Mouse (Mus musculus): ENCODE data around the gene Tmem50b.

The Tmem50b gene

GRCm38 (mm10) chr16:91564580-91565291, 32.9 kb downstream of the Tmem50b start:
- CTCF ChIA-PET, result no interaction called here

- CTCF ChIA-PET, result interaction anchor here (0.7 to 1.0 kb wide), 2 partner anchors 37 to 68 kb away, joined by 4 read pairs; no protein-coding TSS in a partner anchor
Observed at GRCm38 (mm10) chr16:91561541-91562457, 35.8 kb downstream of the Tmem50b start.

- CTCF ChIA-PET, result no interaction called here
Observed at GRCm38 (mm10) chr16:91561099-91561498, 36.5 kb downstream of the Tmem50b start.

GRCm38 (mm10) chr16:91557693-91558092, 39.9 kb downstream of the Tmem50b start:
- CTCF ChIA-PET, result no interaction called here

- CTCF ChIA-PET, result interaction anchor here (1.0 kb wide), 1 partner anchor 44 kb away, joined by 3 read pairs; no protein-coding TSS in a partner anchor
Observed at GRCm38 (mm10) chr16:91557214-91557613, 40.4 kb downstream of the Tmem50b start.

GRCm38 (mm10) chr16:91556659-91557058, 40.9 kb downstream of the Tmem50b start:
- CTCF ChIA-PET, result interaction anchor here (0.9 to 1.0 kb wide), 2 partner anchors 40 to 44 kb away, joined by 3 to 4 read pairs; no protein-coding TSS in a partner anchor

DNA sequence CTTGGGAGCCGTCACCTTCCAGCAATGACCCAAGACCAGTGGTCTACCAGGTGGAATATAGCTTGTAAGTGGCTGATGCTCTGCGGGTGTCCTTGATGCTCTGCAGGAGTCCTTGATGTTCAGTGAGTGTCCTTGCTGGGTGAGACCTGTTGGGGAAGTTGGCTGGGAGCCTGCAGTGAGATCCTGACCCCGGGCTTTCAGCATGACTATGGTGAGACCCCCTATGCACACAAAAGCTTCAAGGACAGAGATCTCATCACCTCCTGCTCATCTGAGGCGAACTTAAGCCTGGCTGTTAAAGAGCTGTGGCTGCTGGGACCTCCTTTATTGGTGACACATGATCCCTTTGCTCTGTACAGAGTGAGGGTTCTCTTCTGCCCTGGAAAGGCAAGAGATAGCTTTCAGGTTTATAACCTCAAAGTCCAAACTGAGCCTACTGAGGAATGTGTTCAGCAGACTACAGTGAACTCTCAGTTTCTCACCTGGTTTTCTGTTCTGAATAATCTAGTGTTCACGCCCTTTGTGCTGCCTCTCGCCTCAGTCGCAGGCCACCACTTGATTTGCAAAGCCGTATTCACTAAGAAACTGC, 42.5 kb downstream of the Tmem50b start:
- CTCF ChIA-PET, result no interaction called here

DNA sequence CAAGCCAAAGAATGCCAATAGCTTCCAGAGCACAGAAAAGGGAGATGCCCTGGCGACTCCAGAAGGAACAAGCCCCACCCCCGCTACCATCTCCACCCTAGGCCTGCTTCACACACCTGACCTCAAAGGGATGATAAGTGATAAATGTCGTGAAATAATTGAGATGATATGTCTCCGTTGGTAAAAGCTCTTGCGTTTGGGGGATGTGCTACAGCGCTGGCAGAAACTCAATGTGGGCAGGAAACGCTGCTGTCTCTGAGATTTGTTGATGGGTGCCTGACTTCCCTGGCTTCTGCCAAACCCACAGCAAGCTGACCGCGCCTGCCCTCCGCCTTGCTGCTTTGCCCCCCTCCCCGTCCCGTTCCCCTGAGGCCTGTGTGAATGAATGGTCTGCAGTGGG, 44.0 kb downstream of the Tmem50b start:
- CTCF ChIA-PET, result no interaction called here

DNA sequence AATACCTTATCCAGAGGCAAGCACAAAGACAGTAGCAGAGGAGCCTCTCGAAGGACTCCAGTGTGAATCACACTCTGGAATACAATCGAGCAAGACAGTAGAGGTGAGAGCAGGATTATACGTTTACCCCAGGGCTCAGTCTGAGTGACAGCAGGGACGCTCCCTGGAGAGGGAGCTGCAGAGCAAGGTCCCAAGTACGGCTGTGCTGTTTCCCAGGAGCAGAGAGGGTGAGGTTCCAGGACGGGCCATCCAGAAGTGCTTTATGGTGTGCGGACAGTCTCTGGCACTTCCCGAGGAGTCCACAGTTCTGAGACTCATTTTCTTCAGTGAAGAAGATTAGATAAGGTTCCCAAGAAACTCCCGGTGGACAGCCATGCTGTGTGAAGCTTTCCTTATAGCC, 45.5 kb downstream of the Tmem50b start:
- CTCF ChIA-PET, result no interaction called here

GRCm38 (mm10) chr16:91551081-91551524, 46.5 kb downstream of the Tmem50b start:
- CTCF ChIA-PET, result no interaction called here

DNA sequence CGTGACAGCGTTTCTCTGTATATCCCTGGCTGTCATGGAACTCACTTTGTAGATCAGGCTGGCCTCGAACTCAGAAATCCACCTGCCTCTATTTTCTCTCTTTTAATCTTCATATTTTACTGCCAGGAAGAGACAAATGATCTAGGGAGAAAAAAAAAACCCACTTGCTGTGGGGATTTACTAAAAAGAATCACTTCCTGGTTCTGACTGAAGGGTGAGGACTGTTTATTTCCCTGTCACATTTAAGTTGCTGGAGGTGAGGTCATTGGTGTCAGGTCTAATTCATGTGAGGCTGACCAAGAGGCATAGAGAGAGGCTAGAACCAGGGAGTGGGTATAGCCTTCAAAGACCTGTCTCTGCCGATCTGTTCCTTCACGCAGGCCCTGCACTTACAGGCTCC, 48.0 kb downstream of the Tmem50b start:
- CTCF ChIA-PET, result no interaction called here

DNA sequence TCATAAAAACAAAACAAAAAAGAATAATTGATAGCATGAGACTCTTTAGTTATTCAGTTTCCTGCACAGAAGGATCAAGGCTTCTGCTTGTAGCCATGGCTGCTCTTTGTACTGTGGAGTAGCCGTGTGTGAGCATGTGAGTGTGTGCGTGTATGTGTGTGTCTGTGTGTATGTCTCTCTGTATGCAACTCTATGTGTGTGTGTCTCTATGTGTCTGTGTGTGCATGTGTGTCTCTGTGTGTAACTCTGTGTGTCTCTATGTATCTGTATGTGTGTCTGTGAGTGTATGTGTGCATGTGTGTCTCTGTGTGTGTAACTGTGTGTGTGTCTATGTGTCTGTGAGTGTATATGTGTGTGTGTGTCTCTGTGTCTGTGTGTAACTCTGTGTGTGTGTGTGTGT, 48.6 kb downstream of the Tmem50b start:
- CTCF ChIA-PET, result no interaction called here

DNA sequence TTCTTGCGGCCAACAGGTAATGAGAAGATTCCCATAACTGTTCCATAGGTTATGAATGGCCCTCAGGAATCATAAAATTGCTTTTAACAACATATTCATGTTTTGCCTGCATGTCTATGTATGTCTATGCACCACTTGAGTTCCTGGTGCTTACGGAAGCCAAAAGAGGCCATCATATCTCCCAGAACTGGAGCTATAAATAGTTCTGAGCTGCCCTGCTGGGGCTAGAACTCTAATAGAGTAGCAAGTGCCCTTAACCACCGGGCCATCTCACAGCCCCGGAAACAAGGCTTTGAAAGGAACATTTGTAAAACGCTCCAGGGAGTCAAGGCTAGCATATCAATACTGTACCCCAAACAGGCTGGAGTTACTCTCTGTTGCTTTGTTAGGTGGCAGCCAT, 49.0 kb downstream of the Tmem50b start:
- CTCF ChIA-PET, result no interaction called here

GRCm38 (mm10) chr16:91547974-91548373, 49.6 kb downstream of the Tmem50b start:
- CTCF ChIA-PET, result no interaction called here

DNA sequence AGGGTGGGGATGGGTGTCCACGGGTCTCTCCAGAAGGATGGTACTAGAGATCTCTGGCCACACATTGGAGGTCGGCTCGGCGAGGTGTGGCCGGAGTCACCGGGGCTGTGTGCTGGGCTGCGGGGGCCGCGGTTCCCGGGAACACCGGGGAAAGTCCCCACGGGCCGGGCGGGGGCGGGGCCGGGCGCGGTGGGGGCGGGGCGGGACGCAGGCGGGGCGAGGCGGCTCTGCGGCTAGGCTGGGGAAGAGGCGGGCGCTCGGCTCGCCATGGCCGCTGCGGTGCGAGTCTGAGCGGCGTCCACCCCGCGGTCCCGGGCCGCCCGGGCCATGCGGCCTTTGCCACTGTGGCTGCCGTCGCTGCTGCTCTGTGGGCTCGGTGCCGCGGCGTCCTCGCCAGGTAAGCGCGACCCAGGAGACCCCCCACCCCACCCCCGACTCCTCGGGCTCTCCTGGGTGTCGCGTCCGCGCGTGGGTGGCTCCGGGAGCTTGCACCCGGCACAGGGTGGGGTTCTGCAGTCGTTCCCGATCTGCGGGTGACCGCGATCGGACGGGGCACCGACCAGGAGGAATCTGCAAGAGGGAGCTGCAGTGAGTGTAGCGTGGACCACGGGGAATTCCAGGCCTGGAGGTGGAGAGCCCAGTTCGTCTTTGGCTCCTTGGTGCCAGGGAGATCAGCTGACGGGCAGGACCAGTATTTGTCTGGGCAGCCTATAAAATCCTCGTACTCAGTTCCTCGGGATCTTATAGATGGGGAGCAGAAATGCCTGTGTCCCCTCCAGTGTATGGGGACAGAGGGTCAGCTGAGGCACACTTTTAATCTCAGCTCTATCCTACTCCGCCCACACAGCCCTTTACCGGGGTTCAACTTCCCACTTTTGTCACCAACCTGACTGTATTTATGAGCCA, 50.5 kb downstream of the Tmem50b start, which contains the start of gene Ifngr2:
Gene Ifngr2, plus strand, starts transcription at position 237 of the 906 bp plus-strand sequence.
- CTCF ChIA-PET, result interaction anchor here (0.6 kb wide), 2 partner anchors 40 to 57 kb away, joined by 3 to 16 read pairs; no protein-coding TSS in a partner anchor

GRCm38 (mm10) chr16:91546391-91546835, 51.2 kb downstream of the Tmem50b start:
- CTCF ChIA-PET, result interaction anchor here (0.6 to 0.7 kb wide), 2 partner anchors 12 to 41 kb away, joined by 3 to 5 read pairs; no protein-coding TSS in a partner anchor

- CTCF ChIA-PET, result interaction anchor here (0.7 kb wide), 1 partner anchor 12 kb away, joined by 5 read pairs; no protein-coding TSS in a partner anchor
Observed at GRCm38 (mm10) chr16:91545597-91546281, 51.9 kb downstream of the Tmem50b start.

DNA sequence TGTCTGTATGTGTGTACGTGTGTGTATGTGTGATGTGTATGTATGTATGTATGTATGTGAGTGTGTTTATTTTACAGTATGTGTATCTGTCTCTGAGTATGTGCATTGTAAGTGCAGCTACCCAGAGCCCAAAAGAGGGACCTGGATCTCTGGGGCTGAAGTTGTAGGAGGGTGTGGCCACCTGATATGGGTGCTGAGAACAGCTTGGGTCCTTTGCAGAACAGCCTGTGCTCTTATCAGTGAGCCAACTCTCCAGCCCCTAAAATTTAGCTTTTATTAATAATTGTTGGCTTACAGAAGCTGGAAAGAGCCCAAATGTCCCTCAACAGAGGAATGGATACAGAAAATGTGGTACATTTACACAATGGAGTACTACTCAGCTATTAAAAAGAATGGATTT, 54.0 kb downstream of the Tmem50b start:
- CTCF ChIA-PET, result no interaction called here

GRCm38 (mm10) chr16:91541573-91542081, 56.0 kb downstream of the Tmem50b start:
- CTCF ChIA-PET, result interaction anchor here (0.6 kb wide), 1 partner anchor 9 kb away, joined by 10 read pairs; no protein-coding TSS in a partner anchor

- CTCF ChIA-PET, result no interaction called here
Observed at GRCm38 (mm10) chr16:91538513-91538912, 59.1 kb downstream of the Tmem50b start.

Data from spleen, embryonic (tissue).